Mouse (Mus musculus) duodenum, adult 2 months (tissue): Measurements from ENCODE around the gene Fam184a. TPM values are rescaled to one million over a fixed set of nuclear protein-coding genes. Genes with fewer than 3 reads are reported as not detected.

Experiments used
- polyA plus RNA-seq: library from polyadenylated mRNA; depleted of rRNA; stranded (reverse); fragments of >200 nt; gene quantifications from 2 replicates; pipeline ENCODE4 v1.2.3, GENCODE M21; 2012; ENCODE audit warnings: low replicate concordance; rRNA removed

Fam184a gene
- 0.09 and 0.18 TPM in 2 replicates for polyA plus RNA-seq

DNA sequence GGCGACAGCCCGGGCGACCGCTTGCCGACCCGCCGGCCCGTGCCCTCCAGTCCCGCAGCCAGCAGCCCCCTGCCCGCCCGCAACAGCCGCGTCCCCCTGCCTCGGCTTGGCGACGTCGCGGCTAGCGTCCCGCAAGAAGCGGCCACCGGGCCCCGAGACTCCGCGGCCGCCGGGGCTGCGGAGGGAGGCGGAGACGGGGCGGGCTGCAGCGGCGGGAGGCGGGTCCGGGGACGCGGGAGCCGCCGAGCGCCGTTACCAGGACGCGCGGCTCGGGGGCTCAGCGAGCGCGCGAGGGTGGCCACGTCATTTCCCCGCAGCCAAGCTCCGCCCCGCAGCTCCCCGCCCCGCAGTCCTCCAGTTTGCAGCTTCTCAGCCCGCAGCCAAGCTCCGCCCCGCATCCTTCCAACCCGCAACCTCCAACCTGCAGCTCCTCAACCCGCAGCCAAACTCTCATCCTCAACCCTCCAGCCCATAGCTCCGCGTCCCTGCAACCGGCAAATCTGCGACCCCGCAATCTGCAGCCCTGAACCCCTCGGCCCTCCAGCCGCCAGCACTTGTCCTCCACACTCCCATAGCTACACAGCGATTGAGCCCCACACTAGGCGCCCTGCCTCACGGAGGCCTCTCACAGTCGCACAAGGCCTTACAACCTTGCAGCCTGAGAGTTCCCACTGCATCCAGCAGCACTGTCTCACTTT is at the start of gene Fam184a:
TSS of gene Fam184a (minus strand) at position 169 of the 698 bp plus-strand sequence.

DNA sequence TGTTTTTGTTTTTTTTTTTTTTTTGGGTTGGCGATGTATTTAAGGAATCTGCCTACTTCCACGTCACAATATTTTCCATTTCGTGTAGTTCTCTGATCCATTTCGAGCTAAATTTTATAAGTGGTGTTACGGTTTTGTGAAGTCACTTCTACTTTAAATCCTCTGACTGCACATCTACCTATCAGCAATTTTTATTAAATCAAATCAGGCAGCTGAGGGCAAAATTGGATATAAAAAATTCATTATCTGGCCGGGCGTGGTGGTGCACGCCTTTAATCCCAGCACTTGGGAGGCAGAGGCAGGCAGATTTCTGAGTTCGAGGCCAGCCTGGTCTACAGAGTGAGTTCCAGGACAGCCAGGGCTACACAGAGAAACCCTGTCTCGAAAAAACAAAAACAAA is 120.6 kb downstream of the Fam184a start, which contains the start of gene Mcm9:
TSS of gene Mcm9 (minus strand) at position 101 of the 400 bp plus-strand sequence.

DNA sequence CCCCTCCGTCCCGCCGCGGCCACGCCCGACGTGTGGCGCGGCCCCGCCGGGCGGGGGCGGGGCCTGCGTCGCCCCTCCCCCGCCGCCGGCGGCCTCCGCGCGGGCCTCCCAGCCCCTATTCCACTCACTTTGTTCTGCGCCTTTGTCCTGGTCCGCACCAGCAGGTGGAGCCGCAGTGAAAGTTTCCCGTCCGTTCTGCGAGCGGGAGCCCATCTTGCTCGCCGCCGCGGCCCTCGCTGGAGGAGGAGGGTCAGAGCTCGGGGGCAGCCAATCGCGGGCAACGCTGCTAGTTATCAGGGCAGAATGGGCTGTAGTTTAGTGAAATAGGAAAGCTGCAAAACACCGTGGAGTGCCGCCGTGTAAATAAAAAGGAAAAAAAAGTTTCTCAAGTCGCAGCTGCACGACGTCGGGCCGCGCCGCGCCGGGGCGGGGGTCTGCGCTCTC is 154.2 kb downstream of the Fam184a start, which contains the start of gene Asf1a:
TSS of gene Asf1a (plus strand) at position 81 of the 444 bp plus-strand sequence.

Other genes with a start within 250 kb of the Fam184a start
- 0.79 and 1.1 TPM in 2 replicates for gene Asf1a, start 154.4 kb downstream of the Fam184a start, polyA plus RNA-seq
- 1.3 and 1.5 TPM in 2 replicates for gene Mcm9, start 120.7 kb downstream of the Fam184a start, polyA plus RNA-seq